Mouse (Mus musculus): ENCODE results near the gene Foxg1.

DNA sequence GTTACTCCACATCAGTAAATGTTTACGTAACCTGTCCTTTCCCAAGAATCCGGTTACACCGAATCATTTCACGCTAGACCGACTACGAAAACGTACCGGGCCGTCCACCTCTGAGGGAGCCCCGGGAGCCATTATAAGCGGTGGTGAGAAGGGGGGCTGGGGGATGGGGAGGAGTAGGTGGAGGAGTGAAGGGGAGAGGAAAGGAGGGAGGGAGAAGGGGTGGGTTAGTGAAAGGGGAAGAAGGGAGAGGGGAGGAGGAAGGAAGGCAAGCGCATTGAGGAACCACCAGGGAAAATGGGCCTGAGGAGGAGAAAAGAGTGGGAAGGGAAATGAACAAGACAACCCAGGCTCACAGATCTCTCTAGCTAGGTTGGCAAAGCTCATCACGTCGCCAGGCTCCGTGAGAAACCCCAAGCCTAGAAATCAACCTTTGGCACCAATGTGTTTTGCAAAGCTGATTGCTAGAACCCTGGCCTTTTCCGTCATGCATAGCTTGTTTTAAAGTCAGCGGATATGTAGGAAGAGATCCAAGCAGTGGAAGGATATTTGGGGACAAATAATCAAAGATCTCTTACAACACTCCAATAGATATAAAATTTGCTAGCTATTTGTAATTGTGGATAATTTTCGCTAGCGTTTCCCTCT is 617 bp upstream of the Foxg1 start:
- TF ChIP-seq CTCF (IDR thresholded peaks at IDR 0.05; ENCODE audit: insufficient read depth, low read length): no peak
- no peak for TF ChIP-seq POLR2A (IDR thresholded peaks at IDR 0.05; ENCODE audit: borderline replicate concordance, extremely low read depth, low read depth, low read length)
